Mouse (Mus musculus): ENCODE results near the gene Zscan10. TPM values are rescaled to one million over a fixed set of nuclear protein-coding genes. Genes with fewer than 3 reads are reported as not detected.

Gene Zscan10
- total RNA-seq, 2 experiments from 2014 or later: not detected

DNA sequence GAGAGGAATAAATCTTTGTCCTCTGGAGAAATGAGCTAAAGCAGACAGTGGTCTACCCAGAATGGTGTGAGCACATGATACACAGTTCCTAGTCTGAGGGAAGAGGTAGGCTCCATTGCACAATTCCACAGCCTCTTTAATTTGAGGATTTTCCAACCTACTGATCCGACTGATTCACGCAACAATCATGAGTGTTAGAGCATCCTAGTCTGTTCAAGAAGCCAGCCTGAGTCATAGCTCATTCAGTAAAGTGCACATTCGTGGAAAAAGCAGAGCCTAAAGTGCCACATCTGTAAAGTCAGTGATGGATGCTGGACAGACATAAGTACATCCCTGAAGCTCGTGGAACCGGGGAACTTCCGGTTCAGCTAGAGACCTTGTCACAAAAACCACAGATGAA, 50.7 kb downstream of the Zscan10 start:
- DNase-seq: no peak

GRCm38 (mm10) chr17:23653324-23653723, 52.7 kb downstream of the Zscan10 start:
- DNase-seq: no peak

DNA sequence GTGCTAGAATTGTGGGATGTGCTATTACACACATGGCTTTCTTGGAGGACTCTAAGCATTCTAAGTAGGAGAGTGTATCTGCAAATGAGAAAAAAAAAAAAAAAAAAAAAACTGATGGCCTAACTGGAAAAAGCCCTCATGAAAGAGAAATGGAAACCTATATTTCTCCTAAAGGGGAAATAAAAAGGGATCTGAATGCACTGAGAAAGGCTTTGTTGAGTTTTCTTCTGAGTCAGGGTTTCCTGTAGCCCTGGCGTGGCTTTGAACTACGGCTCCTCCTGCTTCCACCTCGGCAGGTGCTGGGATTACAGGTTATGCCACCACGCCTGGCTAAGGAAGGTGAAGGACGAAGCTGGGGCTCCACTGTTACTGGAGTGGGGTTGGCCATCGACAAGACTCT, 53.3 kb downstream of the Zscan10 start:
- no peak for DNase-seq

DNA sequence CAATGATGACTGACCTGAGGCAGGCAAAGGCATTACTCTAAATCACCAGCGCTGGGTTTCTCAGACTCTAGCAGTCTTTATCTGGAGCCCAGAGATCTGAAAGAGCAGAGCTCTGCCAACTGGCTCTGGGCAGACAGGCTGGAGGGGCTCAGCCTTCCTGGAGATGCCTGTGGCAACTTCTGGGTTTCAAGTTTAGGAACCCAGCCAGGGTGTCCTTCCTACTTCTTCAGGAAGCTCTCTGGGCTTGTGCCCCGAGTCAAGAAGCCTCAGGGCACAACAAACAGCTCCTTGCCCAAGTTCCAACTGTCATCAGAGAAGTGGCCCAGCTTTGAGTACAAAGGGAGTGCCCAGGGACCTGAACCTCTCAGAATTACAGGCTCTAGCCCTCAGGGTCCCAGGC, 53.8 kb downstream of the Zscan10 start:
- no peak for DNase-seq

- no peak for DNase-seq
These were observed 57.8 kb downstream of the Zscan10 start for GRCm38 (mm10) chr17:23658450-23658849.

- no peak for DNase-seq
These were observed 59.6 kb downstream of the Zscan10 start, which contains the start of gene Bicdl2 for GRCm38 (mm10) chr17:23660117-23660875. TSS of gene Bicdl2 (plus strand) at chr17:23660506.

Other genes starting within 250 kb of the Zscan10 start
- not detected for gene Vmn2r116, start 216.3 kb upstream of the Zscan10 start, total RNA-seq (2021)
- not detected for gene Vmn2r117, start 121.2 kb upstream of the Zscan10 start, total RNA-seq (2021)
- 1 to 10 TPM; 3.3 to 4.1 TPM for gene Zfp213, start 36.6 kb upstream of the Zscan10 start, total RNA-seq (2021)
- 1 to 10 TPM; 6.6 to 7.0 TPM for gene Zfp13, start 1.4 kb upstream of the Zscan10 start, total RNA-seq (2021)
- gene Mmp25, start 44.4 kb downstream of the Zscan10 start, total RNA-seq (2021): under 1 TPM; 0.35 to 0.43 TPM
- gene Bicdl2, start 59.6 kb downstream of the Zscan10 start, total RNA-seq (2021): not detected
- 100 to 1,000 TPM; 273 to 283 TPM for gene Hcfc1r1, start 72.7 kb downstream of the Zscan10 start, total RNA-seq (2021)
- 10 to 100 TPM; 17.7 to 21.2 TPM for gene Thoc6, start 73.0 kb downstream of the Zscan10 start, total RNA-seq (2021)
- 10 to 100 TPM; 33.4 to 51.3 TPM for gene Tnfrsf12a, start 76.6 kb downstream of the Zscan10 start, total RNA-seq (2021)
- gene Cldn6, start 78.4 kb downstream of the Zscan10 start, total RNA-seq (2021): not detected
- under 1 TPM; 0.54 to 0.70 TPM for gene Cldn9, start 83.2 kb downstream of the Zscan10 start, total RNA-seq (2021)
- under 1 TPM; 0.12 to 0.23 TPM for gene 1520401A03Rik, start 121.9 kb downstream of the Zscan10 start, total RNA-seq (2021)
- 1 to 10 TPM; 4.7 to 5.6 TPM for gene Pkmyt1, start 125.5 kb downstream of the Zscan10 start, total RNA-seq (2021)
- gene Paqr4, start 140.0 kb downstream of the Zscan10 start, total RNA-seq (2021): 1 to 10 TPM; 7.6 to 9.4 TPM
- gene Kremen2, start 145.0 kb downstream of the Zscan10 start, total RNA-seq (2021): not detected
- gene Flywch1, start 170.7 kb downstream of the Zscan10 start, total RNA-seq (2021): 10 to 100 TPM; 39.0 to 39.5 TPM
- 1 to 10 TPM; 3.4 to 3.8 TPM for gene Flywch2, start 185.2 kb downstream of the Zscan10 start, total RNA-seq (2021)
- gene Srrm2, start 189.7 kb downstream of the Zscan10 start, total RNA-seq (2021): 100 to 1,000 TPM; 177 to 255 TPM
- gene Elob, start 228.3 kb downstream of the Zscan10 start, total RNA-seq (2021): 100 to 1,000 TPM; 364 to 374 TPM
- not detected for gene Prss33, start 235.2 kb downstream of the Zscan10 start, total RNA-seq (2021)
- not detected for gene Prss32, start 243.0 kb downstream of the Zscan10 start, total RNA-seq (2021)
- gene Prss41, start 243.3 kb downstream of the Zscan10 start, total RNA-seq (2021): not detected